Mouse (Mus musculus) brain, embryonic 14.5 days (tissue): ENCODE data around the gene Tub.

Experiments
- CTCF ChIP-seq: fragments of 200-500 bp; IDR thresholded peaks from 2 replicates; pipeline ENCODE4 v1.5.1; 2012; ENCODE audit warnings: inconsistent platforms, mild to moderate bottlenecking, moderate library complexity, borderline replicate concordance; ENCODE audit not compliant: insufficient read depth, insufficient read length; ENCODE audit errors: extremely low read depth
- POLR2A ChIP-seq: fragments of 200-500 bp; IDR thresholded peaks from 2 replicates; pipeline ENCODE4 v1.6.1; 2012; ENCODE audit warnings: mild to moderate bottlenecking, inconsistent platforms, borderline replicate concordance; ENCODE audit not compliant: poor library complexity, insufficient read depth, insufficient read length, severe bottlenecking; ENCODE audit errors: extremely low read depth

DNA sequence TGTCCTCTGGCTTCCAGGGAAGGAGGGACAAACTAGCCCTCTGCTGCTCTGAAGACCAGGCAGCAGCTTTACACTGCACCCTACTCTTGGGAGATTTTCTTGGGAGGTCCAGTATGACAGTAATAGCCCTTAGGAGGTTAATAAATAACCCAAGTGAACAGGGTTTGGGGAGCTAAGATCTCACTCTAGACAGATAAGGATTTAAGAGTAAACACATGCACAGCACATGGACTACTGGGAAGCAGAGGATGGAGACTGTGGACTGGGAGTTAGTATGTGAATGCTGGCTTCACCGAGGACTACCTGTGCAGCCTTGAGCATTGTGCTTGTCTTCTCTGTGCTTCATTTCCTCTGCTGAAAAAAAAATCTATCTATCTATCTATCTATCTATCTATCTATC lies 59.1 kb downstream of the Tub start:
- no peak for TF ChIP-seq POLR2A
- TF ChIP-seq CTCF: no peak
